Mouse (Mus musculus) heart, adult 8-10 months (tissue): ENCODE measurements around the gene Alkbh2. TPM values are rescaled to one million over a fixed set of nuclear protein-coding genes. Genes with fewer than 3 reads are reported as not detected.

Source experiments
- DNase-seq: peaks from one replicate; pipeline ENCODE4 v3.0.0; 2022; ENCODE audit warnings: low spot score
- total RNA-seq, 4 experiments: library from RNA; stranded (reverse); gene quantifications; 2 replicates each; pipeline ENCODE4 v1.2.4; 2022

Gene Alkbh2
- total RNA-seq, 4 experiments from 2014 or later = 0.83 to 1.8 (median 0.97) TPM

- DNase-seq = peak; percentile 67
Observed at GRCm38 (mm10) chr5:114146028-114146888, 18.2 kb upstream of the Alkbh2 start, which contains the start of gene Acacb. Gene Acacb, plus strand, starts transcription at chr5:114146535.

GRCm38 (mm10) chr5:114139175-114139574 lies 11.2 kb upstream of the Alkbh2 start:
- peak; percentile 94 for DNase-seq

- peak; percentile 61 for DNase-seq
Observed at GRCm38 (mm10) chr5:114138277-114139164, 10.5 kb upstream of the Alkbh2 start.

- no peak for DNase-seq
Observed at GRCm38 (mm10) chr5:114137481-114138276, 9.7 kb upstream of the Alkbh2 start.

- no peak for DNase-seq
Observed at GRCm38 (mm10) chr5:114135516-114135915, 7.5 kb upstream of the Alkbh2 start.

GRCm38 (mm10) chr5:114134091-114134534 lies 6.1 kb upstream of the Alkbh2 start:
- DNase-seq = peak; percentile 45

GRCm38 (mm10) chr5:114132841-114133240 lies 4.8 kb upstream of the Alkbh2 start:
- no peak for DNase-seq

GRCm38 (mm10) chr5:114131521-114131840 lies 3.5 kb upstream of the Alkbh2 start:
- peak; percentile 60 for DNase-seq

- peak; percentile 90 for DNase-seq
Observed at GRCm38 (mm10) chr5:114130698-114131520, 2.9 kb upstream of the Alkbh2 start.

- DNase-seq = no peak
Observed at GRCm38 (mm10) chr5:114130211-114130605, 2.2 kb upstream of the Alkbh2 start, which contains the start of gene Ung. Gene Ung, plus strand, starts transcription at chr5:114130386.

GRCm38 (mm10) chr5:114129550-114130210 lies 1.7 kb upstream of the Alkbh2 start:
- DNase-seq = no peak

GRCm38 (mm10) chr5:114126499-114127244 lies 1.3 kb downstream of the Alkbh2 start:
- DNase-seq = no peak

GRCm38 (mm10) chr5:114126008-114126407 lies 2.0 kb downstream of the Alkbh2 start:
- DNase-seq = no peak

GRCm38 (mm10) chr5:114119806-114120205 lies 8.2 kb downstream of the Alkbh2 start:
- no peak for DNase-seq

GRCm38 (mm10) chr5:114116586-114116985 lies 11.4 kb downstream of the Alkbh2 start:
- no peak for DNase-seq

GRCm38 (mm10) chr5:114115030-114115429 lies 13.0 kb downstream of the Alkbh2 start:
- no peak for DNase-seq

- no peak for DNase-seq
Observed at GRCm38 (mm10) chr5:114113334-114113733, 14.7 kb downstream of the Alkbh2 start.

GRCm38 (mm10) chr5:114106391-114106935 lies 21.6 kb downstream of the Alkbh2 start:
- no peak for DNase-seq

GRCm38 (mm10) chr5:114102807-114103206 lies 25.2 kb downstream of the Alkbh2 start:
- DNase-seq = no peak
